Mouse (Mus musculus) gastrocnemius, adult 8-10 months (tissue): ENCODE data around the gene Gm8279. TPM values are rescaled to one million over a fixed set of nuclear protein-coding genes. Genes with fewer than 3 reads are reported as not detected.
"Not testable (repeated sequence)": the region's sequence is repeated elsewhere in the genome, so short reads cannot be mapped to it uniquely, and the experiment has no call there.

ENCODE experiments used
- DNase-seq, 2 experiments: peaks; one replicate each; pipeline ENCODE4 v3.0.0; 2022; ENCODE audit warnings: low spot score in 2 of 2
- total RNA-seq, 4 experiments: library from RNA; stranded (reverse); gene quantifications; 2 replicates each; pipeline ENCODE4 v1.2.4; 2022

Gm8279 gene
- total RNA-seq, result not detected

DNA sequence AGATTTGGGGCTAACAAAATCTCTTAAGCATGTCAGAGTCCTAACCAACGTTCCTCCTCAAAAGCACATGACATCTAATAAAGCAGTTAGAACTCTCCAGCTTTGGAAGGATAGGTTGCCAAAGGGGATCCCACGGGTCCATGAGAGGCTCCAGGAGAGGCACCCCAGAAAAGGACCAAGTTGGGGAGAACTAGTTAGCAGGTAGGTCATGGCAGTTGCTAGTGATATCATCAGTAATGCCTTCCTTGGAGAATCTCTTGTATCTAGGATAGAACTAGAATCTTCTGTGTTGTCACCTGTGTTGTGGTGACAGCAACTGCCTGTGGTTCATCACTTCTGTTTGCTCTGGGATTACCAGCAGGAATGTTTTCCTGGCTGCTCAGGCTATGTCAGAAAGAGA lies at the start of gene Gm8279:
Gene Gm8279 (plus strand): TSS at position 301 of the 400 bp plus-strand sequence.
- DNase-seq, result not testable (repeated sequence)

- not testable (repeated sequence) for DNase-seq
Observed at GRCm38 (mm10) chr14:5164235-5164634, 32.9 kb downstream of the Gm8279 start, which contains the start of gene Gm3317. TSS of gene Gm3317 (plus strand) at chr14:5164535.

- not testable (repeated sequence) for DNase-seq
Observed at GRCm38 (mm10) chr14:5185493-5185892, 54.2 kb downstream of the Gm8279 start, which contains the start of gene Gm8271. TSS of gene Gm8271 (plus strand) at chr14:5185793.

Other genes with a start within 250 kb of the Gm8279 start
- not detected for gene Gm3278, start 239.1 kb upstream of the Gm8279 start, total RNA-seq
- gene Gm8297, start 147.6 kb upstream of the Gm8279 start, total RNA-seq, result under 1 TPM in 1 of 4 experiments, not detected in 3; 0.31 TPM
- not detected for gene Gm3298, start 115.6 kb upstream of the Gm8279 start, total RNA-seq
- not detected for gene 4930555G01Rik, start 80.9 kb upstream of the Gm8279 start, total RNA-seq
- gene Gm8281, start 60.5 kb upstream of the Gm8279 start, total RNA-seq, result not detected
- not detected for gene Gm3317, start 33.0 kb downstream of the Gm8279 start, total RNA-seq
- gene Gm8271, start 54.3 kb downstream of the Gm8279 start, total RNA-seq, result not detected
- gene Gm3526, start 129.1 kb downstream of the Gm8279 start, total RNA-seq, result not detected
- gene Gm3542, start 203.4 kb downstream of the Gm8279 start, total RNA-seq, result not detected